Mouse (Mus musculus) ovary, postnatal 36 days (tissue): Measurements from ENCODE around the gene Ankrd13d.

Experiments
- DNase-seq: peaks from one replicate; pipeline ENCODE4 v3.0.0; 2022; ENCODE audit warnings: low spot score, mixed read lengths

The Ankrd13d gene

DNA sequence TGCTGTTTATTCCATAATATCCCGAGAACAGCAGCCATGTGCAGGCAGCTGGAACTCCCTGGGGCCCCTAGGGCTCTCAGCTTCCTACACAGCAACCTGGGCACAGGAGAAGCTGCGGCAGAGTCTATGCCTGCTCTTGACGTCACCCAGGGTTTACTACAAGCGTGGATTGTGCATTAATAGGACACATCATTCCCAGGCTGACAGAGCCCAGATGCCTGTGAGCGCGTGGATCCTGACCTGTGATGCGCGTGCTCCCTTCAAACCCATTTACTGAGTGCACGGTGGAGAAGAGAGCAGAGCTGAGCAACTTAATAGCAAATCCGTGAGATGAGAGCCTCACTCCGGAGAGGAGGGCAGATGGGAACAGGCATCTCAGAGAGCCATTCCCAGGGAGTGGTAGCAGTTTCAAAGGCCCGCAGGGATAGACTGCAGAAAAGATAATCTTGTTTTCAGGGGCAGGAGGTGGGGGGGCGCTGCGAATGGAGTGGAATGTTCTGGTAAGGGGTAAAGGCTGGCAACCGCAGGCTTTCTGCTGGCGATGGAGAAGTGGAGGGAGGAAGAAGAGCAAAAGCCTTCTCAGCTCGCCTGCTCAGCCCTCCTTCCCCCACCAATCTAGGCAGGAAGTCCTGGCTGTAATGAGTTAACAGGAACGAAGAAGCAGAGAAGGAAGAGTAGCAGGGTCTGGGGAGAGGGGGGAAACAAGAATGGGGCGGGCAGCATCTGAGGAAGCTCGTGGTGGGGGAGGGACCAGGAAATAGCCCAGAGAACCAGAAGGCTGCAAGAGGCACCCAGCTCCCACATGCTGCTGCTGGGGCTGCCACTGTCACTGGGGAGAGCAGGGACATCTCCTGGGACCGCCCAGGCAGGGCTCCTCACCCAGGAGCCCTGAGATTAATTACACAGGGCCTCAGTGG lies 19.1 kb upstream of the Ankrd13d start:
- DNase-seq = no peak

DNA sequence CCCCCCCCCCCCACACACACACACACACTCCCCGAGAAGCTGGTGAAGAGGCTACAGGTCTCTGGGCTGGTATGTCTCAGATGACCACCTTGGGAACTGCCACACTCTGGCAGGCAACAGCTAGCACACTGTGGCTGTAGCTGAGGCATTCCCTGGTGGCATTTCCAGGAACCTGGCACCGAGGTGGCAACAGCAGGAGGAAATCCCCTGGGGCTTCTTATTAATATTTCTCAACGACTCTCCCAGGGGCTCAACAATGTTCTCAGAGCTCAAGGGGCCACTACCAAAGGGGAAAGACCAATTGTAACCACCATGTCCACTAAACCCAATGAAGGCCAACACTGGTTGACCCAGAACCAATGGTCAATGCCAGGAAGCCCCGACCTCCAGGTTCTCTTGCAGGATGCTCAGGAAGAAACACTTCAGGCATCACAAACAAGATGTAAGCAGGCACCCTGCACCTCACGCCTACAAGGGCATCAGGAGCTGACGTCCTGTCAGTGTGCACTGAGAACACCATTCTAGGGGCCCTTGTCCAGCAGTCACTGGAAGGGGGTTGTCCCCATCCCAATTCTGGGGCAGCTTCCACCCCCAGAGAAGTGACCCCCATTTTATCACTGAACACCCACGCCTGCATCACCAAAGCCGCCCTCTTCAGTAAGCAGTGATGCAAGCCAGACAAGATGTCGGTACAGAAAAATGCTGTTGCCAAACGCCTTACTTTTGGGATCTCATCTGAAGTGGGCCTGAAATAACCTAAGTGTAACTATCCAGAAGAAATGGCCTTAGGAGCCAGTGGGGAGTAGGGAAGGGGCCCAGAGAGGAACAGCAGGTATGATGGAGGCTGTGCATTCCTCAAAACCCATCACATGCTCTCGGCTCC lies 18.2 kb upstream of the Ankrd13d start:
- DNase-seq = no peak

DNA sequence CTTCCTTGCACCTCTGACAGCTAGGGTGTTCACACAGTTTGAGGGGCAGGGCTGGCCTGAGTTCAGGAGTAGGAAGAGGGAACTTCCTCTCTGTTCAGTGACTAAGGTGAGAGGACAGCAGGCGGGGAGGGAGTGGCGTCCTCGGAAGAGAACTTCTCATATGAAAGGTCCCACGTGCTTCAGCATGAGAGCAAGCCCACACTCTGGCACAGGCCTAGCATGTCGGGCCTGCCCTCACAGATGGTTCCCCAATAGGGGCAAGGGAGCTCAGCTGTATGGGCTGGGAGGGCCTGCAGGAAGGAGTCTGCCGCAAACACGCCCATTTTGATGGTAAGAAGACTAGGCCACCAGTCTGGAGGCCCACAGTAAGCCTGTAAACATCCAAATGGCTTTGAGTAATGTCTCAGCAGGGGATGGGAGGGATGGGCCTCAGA lies 17.4 kb upstream of the Ankrd13d start:
- DNase-seq = no peak

DNA sequence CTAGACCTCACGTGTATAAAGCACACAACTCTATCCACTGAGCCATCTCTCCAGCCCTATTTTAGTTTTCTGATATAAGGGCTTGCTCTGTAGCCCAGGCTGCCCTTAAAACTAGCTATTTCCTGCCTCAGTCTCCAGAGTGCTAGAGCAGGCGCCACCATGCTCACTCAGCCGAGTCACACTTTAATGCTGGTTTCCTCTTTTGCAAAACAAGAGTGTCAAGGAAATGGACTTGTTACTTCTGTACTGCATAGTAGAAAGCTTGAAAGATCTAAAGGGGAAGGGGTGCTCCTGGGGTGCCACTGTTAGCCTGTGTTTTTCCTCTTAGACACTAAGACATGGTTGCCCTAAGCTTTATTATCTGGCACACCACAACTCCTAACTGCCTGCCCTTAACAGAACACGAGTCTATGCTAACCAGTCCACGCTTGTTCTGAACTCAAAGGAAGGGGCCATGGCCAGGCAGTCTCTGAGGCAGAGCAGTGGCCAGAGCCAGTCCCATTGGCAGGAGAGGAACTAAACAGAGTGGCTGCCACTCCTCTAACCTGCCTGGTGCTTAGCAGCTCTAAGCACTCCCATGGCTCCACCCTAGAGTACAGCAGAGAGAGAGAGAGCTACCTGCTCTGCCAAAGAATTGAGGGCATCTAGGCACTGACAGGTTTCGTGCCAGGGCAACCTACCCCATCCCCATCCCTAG lies 16.8 kb upstream of the Ankrd13d start:
- no peak for DNase-seq

DNA sequence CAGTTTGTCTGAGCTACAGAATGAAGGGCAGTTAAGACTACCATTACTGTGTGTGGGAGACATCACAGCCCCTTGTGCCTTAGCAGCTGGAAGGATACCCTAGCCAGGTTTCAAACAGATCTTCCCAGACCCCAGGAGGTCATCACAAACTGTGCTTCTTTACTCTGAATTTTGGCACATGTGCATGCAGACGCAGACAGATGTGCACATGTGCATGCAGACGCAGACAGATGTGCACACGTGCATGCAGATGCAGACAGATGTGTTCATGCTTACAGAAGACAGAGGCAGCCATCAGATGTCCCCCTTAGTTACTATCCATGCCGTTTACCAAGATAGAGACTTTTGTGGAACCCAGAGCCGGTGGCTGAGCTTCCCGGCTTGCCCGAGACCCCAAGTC lies 16.2 kb upstream of the Ankrd13d start:
- DNase-seq = no peak

DNA sequence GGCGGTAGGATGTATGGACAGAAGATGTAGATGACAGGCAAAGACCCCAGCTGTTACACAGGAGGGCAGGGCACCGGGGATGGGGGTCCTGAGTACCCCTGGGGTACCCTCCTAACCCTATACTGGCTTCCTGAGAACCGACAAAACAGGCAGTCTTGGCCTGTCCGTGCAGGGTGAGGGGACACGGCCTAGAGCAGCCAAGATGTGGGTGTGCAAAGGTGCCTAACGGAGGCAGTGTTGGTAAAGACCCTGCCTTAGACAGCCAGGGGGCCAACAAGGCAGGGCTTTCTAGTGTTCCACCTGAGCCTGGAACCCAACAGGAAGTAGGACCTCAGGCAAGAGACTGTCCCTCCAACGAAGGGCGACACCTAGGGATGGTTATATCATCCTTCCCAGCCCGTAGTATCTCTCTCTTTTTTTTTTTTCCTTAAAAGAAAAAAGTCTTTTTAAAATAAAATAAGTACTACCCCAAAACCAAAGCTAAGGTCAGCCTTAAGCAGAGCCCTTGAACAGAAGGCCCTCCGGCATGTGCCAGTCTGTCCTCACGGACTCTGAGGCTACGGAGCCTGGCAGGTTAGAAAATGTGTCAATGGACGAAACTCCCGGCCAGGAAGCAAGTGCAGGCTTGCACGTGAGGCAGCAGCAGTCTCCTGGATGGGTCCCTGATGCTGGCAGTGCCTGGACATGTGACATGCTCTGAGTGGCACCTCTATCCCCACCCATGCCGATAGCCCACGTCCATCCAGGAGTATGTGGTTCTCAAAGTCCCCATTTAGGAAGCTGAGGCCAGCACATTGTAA lies 15.6 kb upstream of the Ankrd13d start:
- DNase-seq = no peak

- no peak for DNase-seq
These were observed 14.9 kb upstream of the Ankrd13d start for GRCm38 (mm10) chr19:4297851-4298250.

DNA sequence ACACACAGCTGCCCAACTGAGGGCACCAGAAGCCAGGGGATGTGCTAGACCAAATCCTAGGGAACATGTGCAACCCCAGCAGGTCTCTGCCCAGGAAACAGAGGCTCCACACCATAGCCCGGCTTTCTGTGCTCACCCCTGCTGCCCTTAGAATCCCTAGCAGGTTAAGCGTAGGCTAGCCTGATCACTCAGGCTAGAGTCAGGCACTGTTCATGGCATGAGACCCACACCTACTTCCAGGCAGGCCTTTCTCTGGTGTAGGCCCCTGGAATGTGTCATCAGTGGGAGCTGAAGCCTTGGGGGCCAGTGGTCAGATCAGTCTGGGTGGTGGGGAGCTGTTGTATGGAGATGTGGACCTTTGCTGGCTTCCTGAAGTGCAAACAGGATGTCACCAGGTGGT lies 13.7 kb upstream of the Ankrd13d start:
- DNase-seq = no peak

DNA sequence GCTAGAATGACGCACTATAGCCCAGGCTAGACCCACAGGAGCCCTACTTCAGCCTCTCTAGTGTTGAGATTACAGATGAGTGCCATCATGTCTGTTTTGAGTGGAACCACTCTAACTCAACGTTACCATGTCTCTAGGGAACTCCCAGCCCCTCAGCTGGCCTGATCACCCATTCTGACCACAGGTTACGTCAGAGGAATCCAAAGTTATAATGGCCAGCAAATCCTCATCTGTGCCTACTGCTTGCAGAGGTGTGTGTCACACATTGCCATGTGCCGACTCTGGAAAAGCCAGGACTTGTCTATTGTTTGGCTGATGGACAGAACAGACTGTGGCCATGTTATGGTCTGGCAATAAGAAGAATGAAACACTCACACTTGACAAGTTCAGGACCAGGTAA lies 12.5 kb upstream of the Ankrd13d start:
- DNase-seq = no peak

GRCm38 (mm10) chr19:4294381-4295097 lies 11.6 kb upstream of the Ankrd13d start:
- DNase-seq = peak; percentile 30

DNA sequence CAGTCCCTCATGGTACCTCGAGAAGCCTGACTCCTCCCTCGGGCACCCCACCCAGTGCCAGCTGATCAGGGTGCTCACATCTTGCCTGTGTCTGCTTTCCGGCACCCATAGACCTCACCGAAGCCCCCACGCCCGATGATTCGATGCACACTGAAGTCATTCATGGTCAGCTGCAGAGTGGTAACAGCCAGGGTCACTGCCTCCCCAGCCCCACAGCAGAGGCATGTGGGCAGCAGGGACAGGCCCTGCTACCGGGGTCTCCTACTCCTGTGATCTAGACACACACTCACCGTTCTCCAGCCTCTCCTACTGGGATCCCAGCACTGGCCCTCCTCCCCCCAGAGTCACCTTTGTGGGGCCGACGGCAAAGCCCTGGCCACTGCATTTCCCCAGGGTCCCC lies 8.2 kb upstream of the Ankrd13d start:
- peak; percentile 3 for DNase-seq

DNA sequence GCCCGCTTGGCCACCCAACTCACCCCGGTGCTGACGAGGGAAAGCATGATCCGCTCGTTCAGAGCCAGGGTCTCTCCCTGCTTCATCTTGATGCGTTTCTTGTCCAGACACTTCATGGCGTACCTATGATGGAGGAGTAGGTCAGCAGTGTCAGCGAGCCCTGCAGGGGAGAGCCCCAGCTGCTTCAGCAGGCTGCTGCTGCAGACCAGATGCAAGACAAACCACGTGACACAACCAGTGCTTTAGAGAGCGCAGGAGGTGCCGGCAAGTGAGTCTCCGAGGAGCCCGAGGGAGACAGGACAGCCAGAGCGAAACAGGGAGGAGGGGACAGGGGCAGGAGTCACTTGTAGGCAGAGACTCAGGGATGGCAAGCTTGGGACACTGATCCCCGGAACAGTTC lies 7.8 kb upstream of the Ankrd13d start:
- no peak for DNase-seq

DNA sequence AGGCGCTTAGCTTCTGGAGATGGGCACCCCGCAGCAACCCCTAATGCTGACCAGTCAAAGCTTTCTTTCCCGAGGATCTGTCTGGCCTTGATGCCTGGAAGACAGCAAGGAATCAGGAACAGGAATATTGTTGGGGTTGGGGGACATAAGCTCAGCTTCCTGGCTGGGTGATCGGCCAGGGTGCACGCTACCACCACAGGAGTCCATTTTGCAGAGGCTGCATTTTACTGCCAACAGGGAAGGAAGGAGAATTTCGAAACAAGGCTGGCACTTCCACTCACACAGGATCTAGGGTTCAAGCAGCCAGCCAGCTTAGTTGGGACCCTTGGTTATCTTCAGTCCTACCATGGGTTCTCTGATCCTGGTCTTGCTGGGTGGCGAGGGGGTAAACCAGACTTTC lies 716 bp upstream of the Ankrd13d start:
- DNase-seq = no peak

DNA sequence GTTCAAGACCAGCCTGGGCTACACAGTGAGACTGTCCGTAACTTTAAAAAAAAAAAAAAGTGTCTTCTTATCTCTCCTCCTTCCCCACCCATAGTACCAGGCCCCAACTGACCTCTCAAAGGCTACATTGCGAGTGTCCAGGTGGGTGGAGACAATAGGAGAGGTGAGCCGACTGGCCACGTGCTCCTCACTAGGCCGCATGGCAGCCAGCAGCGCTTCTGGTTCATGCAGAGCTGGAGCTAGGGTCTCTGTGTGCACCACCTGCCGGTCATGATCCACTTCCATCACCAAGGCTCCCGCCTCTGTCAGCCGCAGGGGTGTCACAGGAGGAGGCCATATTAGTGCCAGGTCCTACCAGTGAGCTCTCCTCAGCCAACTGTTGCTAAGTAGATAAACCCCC lies 2.5 kb downstream of the Ankrd13d start:
- DNase-seq = no peak

DNA sequence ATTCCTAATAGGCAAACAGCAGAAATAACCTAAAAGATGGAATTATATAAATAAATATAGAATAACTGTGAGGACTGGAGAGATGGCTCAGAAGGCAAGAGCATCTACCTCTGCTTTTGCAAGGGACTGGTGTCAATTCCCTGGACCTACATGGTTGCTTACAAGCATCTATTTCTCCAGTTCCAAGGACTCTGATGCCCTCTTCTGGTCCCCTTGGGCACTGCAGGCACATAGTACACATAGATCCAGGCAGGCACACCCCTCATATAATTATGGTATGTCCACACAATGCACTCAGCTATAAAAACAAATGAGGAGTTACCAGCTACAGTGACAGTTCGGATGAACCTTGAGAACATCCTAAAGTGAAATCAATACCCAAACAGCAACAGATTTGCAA lies 3.5 kb downstream of the Ankrd13d start:
- no peak for DNase-seq

DNA sequence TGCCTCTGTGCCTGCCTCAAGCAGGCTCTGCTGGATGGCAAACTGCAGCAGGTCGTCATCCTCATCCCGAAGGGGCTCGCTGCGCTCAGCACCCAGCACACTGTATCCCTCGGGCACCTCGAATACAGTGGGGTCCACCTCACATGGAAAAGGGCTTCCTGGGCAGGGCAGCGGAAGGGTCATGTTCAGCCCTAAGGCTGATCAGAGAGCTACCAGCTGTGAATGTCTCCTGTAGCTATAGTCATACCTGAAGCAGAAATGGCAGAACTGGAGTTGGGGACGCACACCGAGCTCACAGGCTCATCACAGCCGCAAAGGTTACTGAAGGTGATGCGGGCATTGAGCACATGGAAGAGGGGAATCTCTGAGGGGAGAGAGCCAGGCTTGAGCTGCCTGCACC lies 12.0 kb downstream of the Ankrd13d start:
- DNase-seq = no peak

GRCm38 (mm10) chr19:4270187-4270586 lies 12.8 kb downstream of the Ankrd13d start:
- peak; percentile 5 for DNase-seq

DNA sequence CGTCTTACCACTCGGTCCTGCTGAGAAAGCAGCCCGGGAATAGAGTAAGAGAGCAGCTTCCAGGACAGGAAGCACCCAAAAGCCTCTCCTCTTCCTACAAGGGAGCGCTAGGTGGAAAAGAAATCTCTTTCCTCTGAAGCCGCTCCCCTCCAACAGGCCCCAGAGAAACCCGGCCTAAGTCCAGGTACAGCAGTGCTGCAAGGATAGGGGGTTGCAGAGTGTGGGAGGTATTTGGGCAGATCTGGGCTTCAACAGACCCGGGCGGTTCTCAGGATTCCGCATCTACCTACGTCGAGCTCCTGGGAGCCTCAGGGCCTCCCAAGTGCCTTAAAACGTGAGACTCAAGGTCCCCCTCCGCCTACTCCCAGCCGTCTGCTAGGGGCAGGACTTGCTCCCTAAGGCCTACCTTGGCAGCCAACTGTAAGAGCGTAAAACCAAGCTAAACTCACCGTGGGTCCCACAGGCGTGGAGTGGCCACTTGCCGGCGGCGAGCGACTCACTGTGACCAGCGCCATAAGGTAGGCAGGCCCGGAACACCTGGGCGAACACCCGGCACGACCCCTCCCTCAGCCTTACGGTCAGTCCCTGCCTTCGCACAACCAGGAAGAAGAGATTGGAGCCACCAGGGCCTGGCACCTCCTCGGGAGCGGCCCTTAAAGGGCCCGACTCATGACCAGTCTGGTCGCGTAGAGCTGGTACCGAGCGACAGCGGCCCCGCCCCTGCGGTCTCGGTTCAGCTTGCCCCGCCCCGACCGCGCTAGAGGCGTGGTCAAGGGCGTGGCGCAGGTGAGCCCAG lies 14.2 kb downstream of the Ankrd13d start, which contains the start of gene Ssh3:
Gene Ssh3 (minus strand): TSS at position 615 of the 796 bp plus-strand sequence.
- DNase-seq = peak; percentile 82

- no peak for DNase-seq
These were observed 17.0 kb downstream of the Ankrd13d start for GRCm38 (mm10) chr19:4265956-4266355.
